Mouse (Mus musculus): ENCODE measurements at regions not wholly inside any gene's neighbourhood (a gene's known extent, or its start where the extent isn't known, plus 50 kb on each side); places are given as distances from the start of the nearest gene placed in this dataset.
"Not testable (repeated sequence)": the region's sequence is repeated elsewhere in the genome, so short reads cannot be mapped to it uniquely, and the experiment has no call there.

DNA sequence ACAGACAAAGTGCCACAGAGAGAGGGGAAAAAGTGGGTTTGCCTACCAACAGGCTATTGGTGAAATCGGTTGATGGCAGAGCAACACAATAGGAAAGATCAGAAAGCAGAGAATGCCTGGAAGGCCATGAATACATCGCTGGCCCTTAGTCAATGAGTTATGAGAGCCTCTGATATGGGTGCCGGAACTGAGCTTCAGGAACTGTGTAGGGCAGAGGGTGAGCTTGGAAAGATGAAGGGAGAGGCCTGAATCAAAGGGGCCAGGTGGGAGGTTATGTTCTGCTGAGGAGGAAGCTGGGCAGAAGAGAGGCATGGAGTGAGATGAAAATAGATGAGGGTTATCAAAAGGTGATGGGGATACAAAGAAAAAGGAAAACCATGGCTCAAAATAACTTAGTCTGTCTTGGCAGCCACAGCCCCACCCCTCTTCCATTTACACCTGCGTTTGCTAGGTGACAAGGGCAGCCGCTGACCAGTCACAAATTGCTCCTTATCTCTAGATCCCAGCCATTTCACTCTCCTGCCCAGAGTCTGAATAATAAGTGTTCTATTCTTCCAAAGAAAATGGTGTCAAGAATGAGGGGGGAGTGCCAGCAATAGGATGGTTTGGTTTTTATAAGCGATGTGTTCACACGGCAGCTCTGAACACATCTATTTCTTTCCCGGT, 77.7 kb upstream of the Rad23b start:
- H3K4me3 ChIP-seq (ENCODE audit: low read length): no peak overlapping the region
- H3K4me1 ChIP-seq (ENCODE audit: insufficient read depth, low read length): no peaks in the 10 kb centered on the region
- H3K27ac ChIP-seq (ENCODE audit: low read length): no peak overlapping the region
- H3K36me3 ChIP-seq (ENCODE audit: insufficient read depth, low read length): no peaks in the 10 kb centered on the region
- WGBS: 81% methylated on average over 8 of the region's 8 CpGs
- H3K4me2 ChIP-seq (replicated peaks; ENCODE audit: low read depth, low read length): no peak overlapping the region
- peaks cover 4% of the 10 kb centered on the region; the same call in 1 of the 2 replicates for H3K9me3 ChIP-seq (ENCODE audit: low read length)
- H3K9ac ChIP-seq (replicated peaks; ENCODE audit: low read length): no peak overlapping the region
- no peak for ATAC-seq (ENCODE audit: low FRiP score, low TSS enrichment)
- no peaks in the 10 kb centered on the region for H3K27me3 ChIP-seq (ENCODE audit: insufficient read depth, low read length)

DNA sequence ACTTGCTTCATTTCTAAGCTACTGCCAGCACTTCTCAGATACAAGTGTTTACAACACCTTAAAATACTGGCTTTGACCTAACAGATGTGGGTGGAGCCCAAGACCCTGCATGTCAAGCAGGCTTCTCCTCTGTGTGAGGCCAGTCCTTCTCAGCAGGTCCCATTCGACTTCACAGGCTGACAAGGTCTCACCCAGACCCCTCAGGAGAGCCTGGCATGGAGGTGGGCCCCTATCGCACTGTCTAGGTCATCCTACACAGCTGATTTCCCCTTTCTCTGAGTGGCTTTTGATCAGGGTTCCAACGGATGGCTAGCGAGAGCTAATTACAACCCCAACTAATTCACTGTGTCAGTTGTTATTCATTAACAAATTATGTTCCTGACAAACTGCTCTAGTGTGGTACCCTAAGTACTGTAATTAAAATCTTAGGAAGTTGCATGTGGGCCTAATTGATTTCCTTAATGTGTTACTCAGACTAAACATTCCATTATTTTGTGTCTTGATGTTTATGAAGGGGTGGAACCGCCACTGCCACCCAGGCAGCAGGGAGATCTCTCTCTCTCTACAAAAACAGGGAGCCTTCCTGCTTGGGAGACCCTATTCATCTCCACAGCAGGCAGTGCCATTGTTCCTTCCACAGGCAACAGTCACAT, 73.4 kb upstream of the Rad23b start:
- no peaks in the 10 kb centered on the region for H3K36me3 ChIP-seq (ENCODE audit: insufficient read depth, low read length)
- no peak overlapping the region for H3K27ac ChIP-seq (ENCODE audit: low read length)
- no peak overlapping the region for H3K4me2 ChIP-seq (replicated peaks; ENCODE audit: low read depth, low read length)
- H3K9me3 ChIP-seq (ENCODE audit: low read length): no peaks in the 10 kb centered on the region
- H3K27me3 ChIP-seq (ENCODE audit: insufficient read depth, low read length): no peaks in the 10 kb centered on the region
- WGBS: 18% methylated on average over 5 of the region's 5 CpGs
- no peak overlapping the region for H3K4me3 ChIP-seq (ENCODE audit: low read length)
- H3K9ac ChIP-seq (replicated peaks; ENCODE audit: low read length): no peak overlapping the region
- H3K4me1 ChIP-seq (ENCODE audit: insufficient read depth, low read length): no peaks in the 10 kb centered on the region
- peak; percentile 71 for ATAC-seq (ENCODE audit: low FRiP score, low TSS enrichment)

DNA sequence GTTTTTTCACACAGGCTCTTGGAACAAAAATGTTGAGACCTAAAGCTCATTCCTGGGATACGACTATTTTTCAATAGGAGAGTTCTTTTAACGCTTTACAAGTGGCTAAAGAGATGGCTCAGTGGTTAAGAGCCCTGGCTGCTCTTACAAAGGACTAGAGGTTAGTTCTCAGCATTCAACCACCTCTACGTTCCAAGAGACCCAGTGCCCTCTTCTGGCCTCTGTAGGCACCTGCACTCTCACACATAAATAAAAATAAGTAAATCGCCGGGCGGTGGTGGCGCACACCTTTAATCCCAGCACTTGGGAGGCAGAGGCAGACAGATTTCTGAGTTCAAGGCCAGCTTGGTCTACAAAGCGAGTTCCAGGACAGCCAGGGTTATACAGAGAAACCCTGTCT, 70.5 kb upstream of the Rad23b start:
- H3K36me3 ChIP-seq (ENCODE audit: insufficient read depth, low read length); ATAC-seq (ENCODE audit: low FRiP score, low TSS enrichment); H3K4me1 ChIP-seq (ENCODE audit: insufficient read depth, low read length); H3K27me3 ChIP-seq (ENCODE audit: insufficient read depth, low read length); H3K4me2 ChIP-seq (replicated peaks; ENCODE audit: low read depth, low read length); H3K27ac ChIP-seq (ENCODE audit: low read length); H3K9me3 ChIP-seq (ENCODE audit: low read length); H3K9ac ChIP-seq (replicated peaks; ENCODE audit: low read length); H3K4me3 ChIP-seq (ENCODE audit: low read length): not testable (repeated sequence)
- WGBS: 90% methylated on average over 8 of the region's 8 CpGs

DNA sequence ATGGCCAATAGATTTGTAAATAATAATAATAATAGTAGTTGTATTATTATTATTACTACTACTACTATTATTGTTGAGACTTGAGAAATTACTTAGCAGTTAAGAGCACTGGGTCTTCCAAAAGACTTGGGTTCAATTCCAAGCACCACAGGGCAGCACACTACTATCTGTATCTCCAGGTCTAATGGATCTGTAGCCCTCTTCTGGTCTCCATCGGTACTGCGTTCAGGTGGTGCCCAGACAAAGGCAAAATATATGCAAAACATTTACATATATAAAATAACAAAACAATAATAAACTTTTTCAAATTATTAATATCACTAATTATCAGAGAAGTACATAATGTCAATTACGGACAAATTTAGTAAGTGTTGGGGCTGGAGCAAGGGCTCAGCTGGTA, 69.1 kb upstream of the Rad23b start:
- 88% methylated on average over 3 of the region's 3 CpGs for WGBS
- no peaks in the 10 kb centered on the region for H3K9me3 ChIP-seq (ENCODE audit: low read length)
- H3K27me3 ChIP-seq (ENCODE audit: insufficient read depth, low read length): no peaks in the 10 kb centered on the region
- H3K4me1 ChIP-seq (ENCODE audit: insufficient read depth, low read length): no peaks in the 10 kb centered on the region
- no peak overlapping the region for H3K4me2 ChIP-seq (replicated peaks; ENCODE audit: low read depth, low read length)
- H3K27ac ChIP-seq (ENCODE audit: low read length): no peak overlapping the region
- no peak for ATAC-seq (ENCODE audit: low FRiP score, low TSS enrichment)
- no peaks in the 10 kb centered on the region for H3K36me3 ChIP-seq (ENCODE audit: insufficient read depth, low read length)
- H3K4me3 ChIP-seq (ENCODE audit: low read length): no peak overlapping the region
- no peak overlapping the region for H3K9ac ChIP-seq (replicated peaks; ENCODE audit: low read length)

DNA sequence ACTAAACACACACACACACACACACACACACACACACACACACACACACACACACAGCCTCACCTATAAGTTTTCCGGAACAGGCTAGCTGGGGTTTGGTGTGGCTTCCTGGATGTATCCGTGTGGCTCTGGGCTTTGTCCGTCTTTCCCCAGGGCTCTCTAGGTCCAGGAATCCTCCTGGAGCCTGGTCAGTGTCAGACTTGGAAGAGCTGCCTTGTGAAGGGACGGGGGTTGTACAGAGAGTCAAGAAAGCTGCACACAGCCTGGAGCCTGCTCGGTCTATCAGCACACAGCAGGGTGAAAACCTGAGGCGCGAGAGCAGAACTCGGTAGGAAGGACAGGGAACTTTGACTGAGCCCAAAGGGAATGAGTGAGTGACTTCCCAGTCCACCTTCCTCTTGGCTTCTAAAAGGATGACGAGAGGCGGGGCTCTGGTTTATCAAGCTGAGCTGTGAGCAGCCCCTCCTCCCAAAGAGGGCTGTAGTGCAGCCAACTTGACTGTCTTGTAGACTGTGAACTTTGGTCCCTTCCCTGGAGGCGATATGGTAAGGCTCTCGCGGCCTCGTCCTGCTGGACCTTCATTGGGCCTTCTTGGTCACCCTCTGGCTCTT, 68.3 kb upstream of the Rad23b start:
- H3K4me3 ChIP-seq (ENCODE audit: low read length): no peak overlapping the region
- H3K4me1 ChIP-seq (ENCODE audit: insufficient read depth, low read length): no peaks in the 10 kb centered on the region
- H3K27ac ChIP-seq (ENCODE audit: low read length): no peak overlapping the region
- no peaks in the 10 kb centered on the region for H3K36me3 ChIP-seq (ENCODE audit: insufficient read depth, low read length)
- no peak for ATAC-seq (ENCODE audit: low FRiP score, low TSS enrichment)
- no peak overlapping the region for H3K9ac ChIP-seq (replicated peaks; ENCODE audit: low read length)
- H3K27me3 ChIP-seq (ENCODE audit: insufficient read depth, low read length): no peaks in the 10 kb centered on the region
- H3K4me2 ChIP-seq (replicated peaks; ENCODE audit: low read depth, low read length): no peak overlapping the region
- H3K9me3 ChIP-seq (ENCODE audit: low read length): no peaks in the 10 kb centered on the region
- WGBS: 89% methylated on average over 14 of the region's 14 CpGs

DNA sequence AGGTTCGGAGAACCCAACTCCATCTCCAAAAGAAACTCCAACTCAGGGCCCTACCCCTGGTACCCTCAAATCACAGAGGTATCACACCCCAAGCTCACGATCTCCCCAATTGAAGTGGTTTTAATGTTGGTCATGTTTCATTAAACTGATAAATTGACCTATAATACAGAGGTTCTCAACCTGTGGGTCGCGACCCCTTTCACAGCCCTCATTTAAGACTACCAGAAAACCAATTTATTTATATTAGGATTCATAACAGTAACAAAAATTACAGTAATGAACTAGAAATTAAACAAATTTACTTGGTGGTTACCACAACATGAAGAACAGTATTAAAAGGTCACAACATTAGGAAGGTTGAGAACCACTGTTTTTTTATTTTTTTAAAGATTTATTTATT, 67.4 kb upstream of the Rad23b start:
- Histone ChIP-seq H3K27ac (ENCODE audit: low read length) (no peak overlapping the region), H3K4me2 (replicated peaks; ENCODE audit: low read depth, low read length) (no peak overlapping the region), H3K27me3 (ENCODE audit: insufficient read depth, low read length) (no peaks in the 10 kb centered on the region), H3K4me3 (ENCODE audit: low read length) (no peak overlapping the region), H3K9ac (replicated peaks; ENCODE audit: low read length) (no peak overlapping the region), H3K36me3 (ENCODE audit: insufficient read depth, low read length) (no peaks in the 10 kb centered on the region), H3K4me1 (ENCODE audit: insufficient read depth, low read length) (no peaks in the 10 kb centered on the region), H3K9me3 (ENCODE audit: low read length) (no peaks in the 10 kb centered on the region)
- WGBS: 89% methylated on average over 4 of the region's 4 CpGs
- ATAC-seq (ENCODE audit: low FRiP score, low TSS enrichment): no peak

DNA sequence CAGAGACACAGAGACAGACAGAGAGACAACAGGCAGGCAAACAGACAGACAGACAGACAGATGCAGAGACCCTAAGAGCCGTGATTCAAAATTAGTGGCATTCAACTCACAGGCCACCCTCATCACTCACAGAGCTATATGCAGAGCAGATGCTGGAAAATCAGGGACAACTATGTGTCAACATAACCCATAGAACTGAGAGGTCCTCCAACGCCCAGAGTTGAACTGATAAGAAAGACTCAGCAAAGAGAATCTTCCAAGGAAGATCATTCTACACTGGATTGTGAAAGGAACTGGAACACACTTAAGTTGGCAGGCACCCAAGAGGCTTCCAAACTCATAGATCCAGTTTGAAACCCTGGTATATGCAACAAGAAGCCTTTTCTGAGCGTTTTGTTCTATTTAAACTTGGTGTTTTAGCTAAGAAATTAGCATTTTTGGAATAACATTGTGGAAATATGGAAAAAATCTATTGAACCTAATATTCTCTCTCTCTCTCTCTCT, 65.1 kb upstream of the Rad23b start:
- no peaks in the 10 kb centered on the region for H3K9me3 ChIP-seq (ENCODE audit: low read length)
- WGBS: 68% methylated on average over 3 of the region's 3 CpGs
- no peak overlapping the region for H3K4me2 ChIP-seq (replicated peaks; ENCODE audit: low read depth, low read length)
- no peaks in the 10 kb centered on the region for H3K4me1 ChIP-seq (ENCODE audit: insufficient read depth, low read length)
- H3K36me3 ChIP-seq (ENCODE audit: insufficient read depth, low read length): no peaks in the 10 kb centered on the region
- no peak overlapping the region for H3K27ac ChIP-seq (ENCODE audit: low read length)
- no peak for ATAC-seq (ENCODE audit: low FRiP score, low TSS enrichment)
- no peaks in the 10 kb centered on the region for H3K27me3 ChIP-seq (ENCODE audit: insufficient read depth, low read length)
- no peak overlapping the region for H3K9ac ChIP-seq (replicated peaks; ENCODE audit: low read length)
- no peak overlapping the region for H3K4me3 ChIP-seq (ENCODE audit: low read length)

DNA sequence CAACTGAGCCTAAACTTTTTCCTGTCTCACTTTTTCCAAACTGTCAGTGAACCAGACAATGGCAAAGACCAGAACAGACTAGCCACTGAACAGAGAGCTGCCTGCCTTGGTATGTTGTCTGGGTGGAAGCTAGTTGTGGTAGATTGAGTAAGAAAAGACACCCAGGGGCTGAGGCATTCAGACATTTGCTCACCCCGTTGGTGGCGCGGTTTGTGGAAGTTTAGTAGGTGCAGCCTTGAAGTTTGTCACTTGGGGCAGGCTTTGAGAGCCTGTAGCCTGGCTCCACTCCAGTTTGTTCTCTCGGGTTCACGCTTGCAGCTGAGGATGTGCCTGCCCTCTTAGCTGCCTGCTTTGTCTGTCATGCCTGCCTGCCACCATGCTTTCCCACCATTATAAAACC, 64.2 kb upstream of the Rad23b start:
- no peaks in the 10 kb centered on the region for H3K36me3 ChIP-seq (ENCODE audit: insufficient read depth, low read length)
- no peaks in the 10 kb centered on the region for H3K4me1 ChIP-seq (ENCODE audit: insufficient read depth, low read length)
- H3K27ac ChIP-seq (ENCODE audit: low read length): no peak overlapping the region
- no peak overlapping the region for H3K9ac ChIP-seq (replicated peaks; ENCODE audit: low read length)
- no peaks in the 10 kb centered on the region for H3K9me3 ChIP-seq (ENCODE audit: low read length)
- H3K4me2 ChIP-seq (replicated peaks; ENCODE audit: low read depth, low read length): no peak overlapping the region
- no peaks in the 10 kb centered on the region for H3K27me3 ChIP-seq (ENCODE audit: insufficient read depth, low read length)
- no peak for ATAC-seq (ENCODE audit: low FRiP score, low TSS enrichment)
- H3K4me3 ChIP-seq (ENCODE audit: low read length): no peak overlapping the region
- whole genome bisulfite sequencing: 14% methylated on average over 5 of the region's 5 CpGs

DNA sequence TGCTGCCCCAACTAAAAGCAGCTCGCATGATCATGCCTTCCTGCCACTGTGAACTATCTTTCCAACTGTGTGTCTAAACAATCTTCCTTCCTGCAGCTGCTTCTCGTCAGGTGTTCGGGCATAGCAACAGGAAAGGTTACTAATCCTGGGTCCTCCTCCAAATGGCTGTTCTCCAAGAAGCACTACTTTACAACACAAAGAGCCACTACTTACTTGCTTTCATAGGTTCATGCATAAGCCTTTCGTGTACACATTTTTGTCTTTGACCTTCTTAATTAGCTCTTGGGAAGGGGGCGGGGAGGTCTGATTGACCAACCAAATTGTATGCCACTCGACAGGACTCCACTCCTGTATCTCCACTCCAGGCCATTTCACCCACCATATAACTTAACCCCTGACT, 61.4 kb upstream of the Rad23b start:
- no peak overlapping the region for H3K9ac ChIP-seq (replicated peaks; ENCODE audit: low read length)
- no peaks in the 10 kb centered on the region for H3K4me1 ChIP-seq (ENCODE audit: insufficient read depth, low read length)
- no peaks in the 10 kb centered on the region for H3K9me3 ChIP-seq (ENCODE audit: low read length)
- H3K27ac ChIP-seq (ENCODE audit: low read length): no peak overlapping the region
- H3K36me3 ChIP-seq (ENCODE audit: insufficient read depth, low read length): no peaks in the 10 kb centered on the region
- no peak overlapping the region for H3K4me2 ChIP-seq (replicated peaks; ENCODE audit: low read depth, low read length)
- 71% methylated on average over 6 of the region's 6 CpGs for WGBS
- no peak for ATAC-seq (ENCODE audit: low FRiP score, low TSS enrichment)
- H3K27me3 ChIP-seq (ENCODE audit: insufficient read depth, low read length): 0 out of 2 replicates have a peak, but pooled peaks cover under 1% of the 10 kb centered on the region
- H3K4me3 ChIP-seq (ENCODE audit: low read length): no peak overlapping the region

DNA sequence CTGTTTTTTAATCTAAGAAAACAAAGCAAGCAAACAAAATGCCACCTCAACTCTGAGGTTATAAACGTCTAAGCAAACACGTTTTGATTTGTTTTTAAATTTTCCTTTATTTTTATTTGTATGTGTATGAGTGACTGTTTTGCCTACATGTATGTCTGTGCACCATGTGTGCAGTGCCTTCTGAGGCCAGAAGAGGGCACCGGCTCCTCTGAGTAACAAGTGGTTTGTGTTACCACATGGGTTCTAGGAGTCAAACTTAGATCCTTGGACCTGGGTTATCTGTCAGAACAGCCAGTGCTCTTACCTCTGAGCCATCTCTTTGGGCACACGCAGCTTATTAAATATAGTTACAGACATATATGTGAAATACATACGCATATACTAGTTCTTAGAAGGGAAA, 57.6 kb upstream of the Rad23b start:
- 0 out of 2 replicates have a peak, but pooled peaks cover 3% of the 10 kb centered on the region for H3K27me3 ChIP-seq (ENCODE audit: insufficient read depth, low read length)
- 90% methylated on average over 5 of the region's 5 CpGs for WGBS
- H3K27ac ChIP-seq (ENCODE audit: low read length): no peak overlapping the region
- no peaks in the 10 kb centered on the region for H3K36me3 ChIP-seq (ENCODE audit: insufficient read depth, low read length)
- H3K9me3 ChIP-seq (ENCODE audit: low read length): no peaks in the 10 kb centered on the region
- H3K4me1 ChIP-seq (ENCODE audit: insufficient read depth, low read length): no peaks in the 10 kb centered on the region
- no peak overlapping the region for H3K4me2 ChIP-seq (replicated peaks; ENCODE audit: low read depth, low read length)
- no peak overlapping the region for H3K9ac ChIP-seq (replicated peaks; ENCODE audit: low read length)
- ATAC-seq (ENCODE audit: low FRiP score, low TSS enrichment): no peak
- no peak overlapping the region for H3K4me3 ChIP-seq (ENCODE audit: low read length)

All from kidney, embryonic 16.5 days (tissue).